Mouse (Mus musculus): ENCODE data around the gene Mageb1.
"Not testable (repeated sequence)": the region's sequence is repeated elsewhere in the genome, so short reads cannot be mapped to it uniquely, and the experiment has no call there.

Gene Mageb1

DNA sequence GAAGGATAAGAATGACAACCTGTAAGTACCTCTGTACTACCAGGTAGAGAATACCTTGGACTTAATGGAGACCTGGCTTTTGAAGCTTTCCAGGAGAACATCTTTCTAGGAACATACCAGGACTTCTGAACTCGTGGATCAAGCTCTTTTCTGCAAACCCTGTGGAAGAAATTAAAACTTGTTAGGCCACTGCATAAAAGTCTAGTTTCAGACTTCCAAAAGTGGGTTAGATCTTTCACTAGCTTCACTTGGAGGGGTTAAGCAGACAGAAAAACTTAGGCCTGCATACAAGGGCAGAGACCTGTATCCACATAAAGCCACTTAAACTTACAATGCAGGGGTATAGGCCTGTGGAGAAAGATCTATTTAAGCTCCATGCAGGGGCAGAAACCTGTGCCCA is at the start of gene Mageb1:
Gene Mageb1, minus strand, starts transcription at position 101 of the 400 bp plus-strand sequence.
- not testable (repeated sequence) for DNase-seq (ENCODE audit: low read depth, low spot score)
